Mouse (Mus musculus): ENCODE measurements at regions not wholly inside any gene's neighbourhood (a gene's known extent, or its start where the extent isn't known, plus 50 kb on each side); places are given as distances from the start of the nearest gene placed in this dataset.

- DNase-seq (ENCODE audit: extremely low read depth, low read depth, low spot score), result no peak
Measured at GRCm38 (mm10) chr1:142838663-142839062, 801.8 kb upstream of the B3galt2 start.

- DNase-seq (ENCODE audit: extremely low read depth, low read depth, low spot score), result no peak
Measured at GRCm38 (mm10) chr1:142867024-142867700, 773.3 kb upstream of the B3galt2 start.

- no peak for DNase-seq (ENCODE audit: extremely low read depth, low read depth, low spot score)
Measured at GRCm38 (mm10) chr1:142891842-142892241, 748.6 kb upstream of the B3galt2 start.

GRCm38 (mm10) chr1:142893156-142893555 is 747.3 kb upstream of the B3galt2 start:
- DNase-seq (ENCODE audit: extremely low read depth, low read depth, low spot score), result no peak

GRCm38 (mm10) chr1:142894145-142894544 is 746.3 kb upstream of the B3galt2 start:
- no peak for DNase-seq (ENCODE audit: extremely low read depth, low read depth, low spot score)

GRCm38 (mm10) chr1:142895081-142895480 is 745.4 kb upstream of the B3galt2 start:
- DNase-seq (ENCODE audit: extremely low read depth, low read depth, low spot score), result no peak

- no peak for DNase-seq (ENCODE audit: extremely low read depth, low read depth, low spot score)
Measured at GRCm38 (mm10) chr1:142909907-142910306, 730.6 kb upstream of the B3galt2 start.

- DNase-seq (ENCODE audit: extremely low read depth, low read depth, low spot score), result no peak
Measured at GRCm38 (mm10) chr1:142956686-142957085, 683.8 kb upstream of the B3galt2 start.

DNA sequence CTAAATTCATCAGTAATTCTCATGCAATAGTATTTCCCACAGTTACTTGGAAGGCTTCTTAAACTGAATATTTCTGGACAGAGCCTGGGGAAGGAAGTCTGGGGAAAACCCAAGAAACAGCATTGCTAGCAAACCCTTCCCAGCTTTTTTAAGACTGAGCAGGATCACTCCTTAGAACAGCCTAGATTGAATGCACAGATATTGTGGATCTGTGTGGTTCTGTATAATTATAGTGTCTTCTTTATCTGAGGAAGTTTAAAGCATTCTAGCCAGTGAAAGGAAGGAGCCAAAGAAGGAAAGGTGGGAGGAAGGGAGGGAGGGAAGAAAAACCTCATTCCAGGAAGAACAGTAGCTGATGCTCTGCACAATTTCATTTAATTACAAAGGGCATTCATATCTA is 669.0 kb upstream of the B3galt2 start:
- no peak for DNase-seq (ENCODE audit: extremely low read depth, low read depth, low spot score)

DNA sequence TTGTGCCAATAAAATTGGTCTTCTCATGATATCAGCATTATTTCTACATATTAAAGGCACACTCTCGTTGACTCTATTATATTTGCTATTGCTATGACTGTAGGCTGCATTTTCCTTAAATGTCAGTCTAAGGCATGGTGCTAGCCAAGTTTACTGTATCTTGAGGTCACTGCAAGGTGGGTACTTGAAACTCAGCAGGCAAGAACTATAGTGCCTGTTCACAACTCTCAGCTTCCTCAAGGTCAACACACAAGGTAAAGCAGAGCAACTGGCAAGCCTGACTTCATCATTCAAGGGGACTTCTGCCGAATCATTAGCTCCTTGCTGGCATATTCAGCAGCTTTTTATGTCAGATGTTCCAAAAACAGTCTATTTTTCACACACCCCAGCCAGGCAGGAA is 667.1 kb upstream of the B3galt2 start:
- no peak for DNase-seq (ENCODE audit: extremely low read depth, low read depth, low spot score)

DNA sequence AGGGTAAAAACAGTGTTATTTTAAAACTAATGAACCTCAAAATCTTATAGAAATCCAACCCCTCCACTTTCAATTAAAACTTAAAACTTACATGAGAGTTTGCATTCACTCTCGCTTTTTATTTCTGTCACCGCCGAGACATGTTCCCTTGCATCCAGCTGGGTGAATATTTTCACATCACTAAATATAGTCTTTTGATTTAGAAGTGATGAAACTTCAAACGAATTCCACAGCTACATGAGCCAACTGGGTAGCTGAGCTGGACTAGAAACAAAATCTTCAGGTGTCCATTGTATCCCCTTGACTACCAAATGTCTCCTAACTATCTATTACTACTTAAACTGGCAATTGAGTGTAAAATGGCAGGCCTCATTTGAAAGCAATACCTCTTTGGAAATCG is 657.5 kb upstream of the B3galt2 start:
- DNase-seq (ENCODE audit: extremely low read depth, low read depth, low spot score), result no peak

DNA sequence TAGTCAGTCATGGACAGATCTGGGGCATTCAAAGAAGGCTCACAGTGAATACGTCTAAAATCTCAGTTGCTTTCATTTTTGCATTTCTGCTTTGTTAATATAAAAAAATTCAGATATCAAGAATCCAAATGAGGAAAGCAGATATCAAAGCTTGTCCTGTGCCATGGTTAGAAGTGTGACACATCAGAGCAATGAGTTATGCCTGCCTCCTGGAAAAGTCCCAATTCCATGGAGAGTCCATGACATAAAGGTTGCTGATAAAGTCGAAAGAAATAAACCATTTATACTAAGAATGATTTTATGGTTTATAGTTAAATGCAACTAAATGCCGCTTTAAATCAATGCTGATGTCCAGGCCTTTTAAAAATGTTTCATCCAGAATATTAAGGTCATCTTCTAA is 656.8 kb upstream of the B3galt2 start:
- no peak for DNase-seq (ENCODE audit: extremely low read depth, low read depth, low spot score)

GRCm38 (mm10) chr1:142985516-142985915 is 654.9 kb upstream of the B3galt2 start:
- DNase-seq (ENCODE audit: extremely low read depth, low read depth, low spot score), result no peak

DNA sequence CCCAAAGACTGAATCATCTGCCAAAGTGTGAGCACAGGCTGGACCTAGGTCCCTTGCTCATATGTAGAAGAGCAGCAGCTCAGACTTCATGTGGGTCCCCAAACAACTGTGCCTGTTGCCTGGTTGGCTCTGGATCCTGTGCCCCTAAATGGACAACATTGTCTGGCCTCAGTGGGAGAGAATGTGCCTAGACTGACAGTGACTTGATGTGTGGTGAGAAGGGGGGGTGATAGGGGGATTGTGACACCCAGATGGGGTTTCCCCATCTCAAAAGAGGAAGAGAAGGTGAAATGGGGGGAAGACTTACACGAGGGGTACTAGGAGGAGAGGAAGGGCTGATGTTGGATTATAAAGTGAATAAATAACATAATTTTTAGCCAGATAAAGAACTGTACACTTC is 640.2 kb upstream of the B3galt2 start:
- DNase-seq (ENCODE audit: extremely low read depth, low read depth, low spot score), result no peak

DNA sequence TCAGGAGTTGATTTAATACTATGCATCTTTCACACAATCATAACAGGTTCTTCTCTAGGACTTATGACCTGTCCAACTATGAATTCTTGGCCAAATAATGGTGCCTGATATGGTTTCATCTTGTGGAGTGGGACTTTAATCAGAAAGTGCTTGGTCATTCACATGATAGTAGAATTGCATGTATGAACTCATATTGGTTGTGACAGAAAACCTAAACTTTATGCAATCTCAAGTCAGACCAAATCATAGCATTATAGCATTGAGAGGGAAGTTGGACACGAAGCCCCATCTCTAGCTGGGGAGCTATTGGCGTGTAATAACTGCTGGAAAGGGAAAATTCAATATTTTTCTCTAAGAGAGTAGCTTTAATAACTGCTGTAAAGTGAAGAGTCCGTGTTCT is 639.4 kb upstream of the B3galt2 start:
- no peak for DNase-seq (ENCODE audit: extremely low read depth, low read depth, low spot score)

DNA sequence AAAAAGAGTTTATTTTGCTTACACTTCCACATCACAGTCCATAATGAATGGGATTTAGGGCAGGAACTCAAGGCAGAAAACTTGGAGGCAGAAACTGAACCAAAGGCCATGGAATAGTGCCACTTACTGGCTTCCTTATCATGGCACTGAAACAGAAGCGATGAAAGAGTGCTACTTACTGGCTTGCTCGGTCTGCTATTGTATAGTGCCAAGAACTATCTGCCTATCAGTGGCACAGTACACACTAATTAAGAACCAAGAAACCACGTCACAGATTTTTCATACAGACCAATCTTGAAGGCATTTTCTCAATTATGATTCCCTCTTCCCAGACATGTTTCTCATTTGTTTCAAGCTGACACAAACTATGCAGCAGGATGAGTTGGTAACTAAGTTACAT is 634.4 kb upstream of the B3galt2 start:
- DNase-seq (ENCODE audit: extremely low read depth, low read depth, low spot score), result no peak

GRCm38 (mm10) chr1:143019982-143020381 is 620.5 kb upstream of the B3galt2 start:
- no peak for DNase-seq (ENCODE audit: extremely low read depth, low read depth, low spot score)

DNA sequence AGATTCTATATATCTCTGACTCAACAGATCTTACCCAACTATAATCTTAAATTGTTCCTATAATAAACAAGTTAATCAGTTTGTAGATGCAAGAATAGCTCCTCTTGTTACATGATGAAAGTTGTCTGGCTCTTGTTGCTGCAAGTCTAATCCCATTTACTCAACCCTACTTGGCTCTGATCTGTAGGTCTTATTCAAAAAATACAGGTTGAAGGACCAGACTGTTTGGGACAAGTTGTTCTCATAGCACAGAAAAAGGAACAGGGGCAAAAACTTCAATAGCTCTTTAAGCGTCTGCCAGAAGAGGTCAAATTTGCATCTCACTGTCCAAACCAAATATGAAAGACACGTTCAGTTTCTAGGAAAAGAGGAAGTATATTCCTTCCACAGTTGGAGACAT is 587.3 kb upstream of the B3galt2 start:
- DNase-seq (ENCODE audit: extremely low read depth, low read depth, low spot score), result peak; percentile 84

GRCm38 (mm10) chr1:143053599-143053998 is 586.9 kb upstream of the B3galt2 start:
- no peak for DNase-seq (ENCODE audit: extremely low read depth, low read depth, low spot score)

- DNase-seq (ENCODE audit: extremely low read depth, low read depth, low spot score), result no peak
Measured at GRCm38 (mm10) chr1:143054451-143055024, 585.9 kb upstream of the B3galt2 start.

- DNase-seq (ENCODE audit: extremely low read depth, low read depth, low spot score), result no peak
Measured at GRCm38 (mm10) chr1:143060698-143061576, 579.5 kb upstream of the B3galt2 start.

DNA sequence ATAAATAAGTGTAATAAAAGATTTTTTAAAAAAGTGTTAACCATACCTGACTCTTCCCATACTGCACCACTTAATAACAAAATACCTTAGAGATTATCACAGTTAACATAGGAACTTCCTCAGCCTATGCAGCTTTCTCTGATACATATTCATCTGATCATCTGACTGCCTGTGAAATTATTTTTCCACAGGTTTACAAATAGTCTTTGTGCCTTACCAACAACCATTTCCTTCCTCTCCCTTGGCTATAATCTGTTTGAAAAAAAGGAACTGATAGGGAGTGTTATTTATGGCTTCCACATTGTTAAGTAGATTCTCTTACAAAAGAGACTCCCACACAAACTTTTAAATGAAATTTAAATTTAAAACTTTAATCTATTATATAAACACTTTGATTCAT is 575.0 kb upstream of the B3galt2 start:
- DNase-seq (ENCODE audit: extremely low read depth, low read depth, low spot score), result no peak
